Mouse (Mus musculus): ENCODE data around the gene Nt5dc2. TPM values are rescaled to one million over a fixed set of nuclear protein-coding genes. Genes with fewer than 3 reads are reported as not detected.

The Nt5dc2 gene
- polyA plus RNA-seq, 1 experiment from 2014 or later, result 167 TPM

DNA sequence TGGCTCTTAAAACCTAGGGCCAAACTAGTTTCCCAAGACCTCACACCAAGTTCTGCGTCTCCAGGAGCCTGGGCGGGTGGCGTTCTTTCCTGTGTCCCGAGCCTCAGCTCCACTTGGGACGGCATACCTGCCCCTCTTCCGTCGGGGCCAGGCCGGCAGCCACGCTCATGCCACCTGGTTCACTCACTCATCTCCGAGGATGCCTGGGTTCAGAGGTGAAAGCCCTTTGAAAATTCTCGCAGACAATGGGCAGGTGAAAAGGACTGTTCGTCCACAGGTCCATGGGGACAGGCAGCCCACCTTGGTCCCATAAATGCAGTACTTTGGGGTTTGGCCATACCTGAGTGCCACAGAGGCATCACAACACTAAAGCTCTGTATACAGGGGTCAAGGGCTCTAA lies 53.3 kb downstream of the Nt5dc2 start:
- no peak overlapping the region for H3K4me3 ChIP-seq (replicated peaks)
- H3K4me1 ChIP-seq (replicated peaks), result peaks cover 44% of the 10 kb centered on the region
- 84% methylated on average over 12 of the region's 12 CpGs for WGBS (ENCODE audit: insufficient replicate concordance)
- peak overlapping the region; percentile 80 for H3K27ac ChIP-seq (replicated peaks)
- H3K27me3 ChIP-seq, result no peaks in the 10 kb centered on the region
- no peak overlapping the region for H3K9ac ChIP-seq
- no peak for ATAC-seq (ENCODE audit: insufficient read depth)
- no peaks in the 10 kb centered on the region for H3K9me3 ChIP-seq (replicated peaks)
- no peak overlapping the region for H3K4me2 ChIP-seq
- H3K36me3 ChIP-seq (replicated peaks), result peaks cover 93% of the 10 kb centered on the region

DNA sequence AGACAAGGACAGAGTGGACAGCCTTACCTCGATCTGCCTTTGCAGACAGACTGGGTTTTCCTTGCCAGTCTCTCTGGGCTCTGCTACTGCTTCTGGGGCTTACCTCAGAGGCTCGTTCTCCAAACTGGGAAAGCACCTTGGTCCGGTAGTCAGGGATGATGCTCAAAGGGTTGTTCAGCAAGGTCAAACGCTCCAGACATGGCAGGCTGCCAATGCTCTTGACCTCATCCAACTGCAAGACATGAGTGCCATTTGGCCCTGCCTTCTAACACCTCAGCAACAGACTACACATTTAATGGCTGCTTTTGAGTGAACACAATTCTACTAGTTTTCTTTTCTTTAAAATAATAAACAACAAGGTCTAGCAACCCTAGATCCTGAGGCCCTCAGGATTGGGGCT lies 55.8 kb downstream of the Nt5dc2 start:
- no peak overlapping the region for H3K27ac ChIP-seq (replicated peaks)
- H3K27me3 ChIP-seq, result no peaks in the 10 kb centered on the region
- ATAC-seq (ENCODE audit: insufficient read depth), result no peak
- H3K36me3 ChIP-seq (replicated peaks), result peaks cover 96% of the 10 kb centered on the region
- no peaks in the 10 kb centered on the region for H3K9me3 ChIP-seq (replicated peaks)
- H3K4me3 ChIP-seq (replicated peaks), result no peak overlapping the region
- 75% methylated on average over 4 of the region's 4 CpGs for WGBS (ENCODE audit: insufficient replicate concordance)
- H3K4me2 ChIP-seq, result no peak overlapping the region
- H3K9ac ChIP-seq, result no peak overlapping the region
- peaks cover 49% of the 10 kb centered on the region for H3K4me1 ChIP-seq (replicated peaks)

Other genes with a start within 250 kb of the Nt5dc2 start
- gene Itih4, start 244.6 kb upstream of the Nt5dc2 start, polyA plus RNA-seq (2015; fragmentation: Nextera tagmentation; extraction: Ambion mirVana), result 205 and 267 TPM in 2 replicates
- gene Itih3, start 207.3 kb upstream of the Nt5dc2 start, polyA plus RNA-seq (2015; fragmentation: Nextera tagmentation; extraction: Ambion mirVana), result 434 and 589 TPM in 2 replicates
- 53.8 and 71.1 TPM in 2 replicates for gene Itih1, start 187.8 kb upstream of the Nt5dc2 start, polyA plus RNA-seq (2015; fragmentation: Nextera tagmentation; extraction: Ambion mirVana)
- 3.5 and 4.1 TPM in 2 replicates for gene Nek4, start 179.7 kb upstream of the Nt5dc2 start, polyA plus RNA-seq (2015; fragmentation: Nextera tagmentation; extraction: Ambion mirVana)
- gene Glt8d1, start 129.7 kb upstream of the Nt5dc2 start, polyA plus RNA-seq (2015; fragmentation: Nextera tagmentation; extraction: Ambion mirVana), result 15.1 and 17.1 TPM in 2 replicates
- 230 and 264 TPM in 2 replicates for gene Spcs1, start 129.4 kb upstream of the Nt5dc2 start, polyA plus RNA-seq (2015; fragmentation: Nextera tagmentation; extraction: Ambion mirVana)
- gene Pbrm1, start 111.9 kb upstream of the Nt5dc2 start, polyA plus RNA-seq (2015; fragmentation: Nextera tagmentation; extraction: Ambion mirVana), result 53.3 and 55.6 TPM in 2 replicates
- 63.6 and 63.9 TPM in 2 replicates for gene Gnl3, start 111.9 kb upstream of the Nt5dc2 start, polyA plus RNA-seq (2015; fragmentation: Nextera tagmentation; extraction: Ambion mirVana)
- gene Smim4, start 2.1 kb upstream of the Nt5dc2 start, polyA plus RNA-seq (2015; fragmentation: Nextera tagmentation; extraction: Ambion mirVana), result 49.9 and 60.7 TPM in 2 replicates
- 22.0 and 27.4 TPM in 2 replicates for gene Stab1, start 37.6 kb downstream of the Nt5dc2 start, polyA plus RNA-seq (2015; fragmentation: Nextera tagmentation; extraction: Ambion mirVana)
- 66.4 and 66.7 TPM in 2 replicates for gene Tnnc1, start 77.3 kb downstream of the Nt5dc2 start, polyA plus RNA-seq (2015; fragmentation: Nextera tagmentation; extraction: Ambion mirVana)
- 92.3 and 115 TPM in 2 replicates for gene Nisch, start 85.9 kb downstream of the Nt5dc2 start, polyA plus RNA-seq (2015; fragmentation: Nextera tagmentation; extraction: Ambion mirVana)
- gene Sema3g, start 86.8 kb downstream of the Nt5dc2 start, polyA plus RNA-seq (2015; fragmentation: Nextera tagmentation; extraction: Ambion mirVana), result 0.03 and 0.08 TPM in 2 replicates
- gene Phf7, start 120.3 kb downstream of the Nt5dc2 start, polyA plus RNA-seq (2015; fragmentation: Nextera tagmentation; extraction: Ambion mirVana), result 5.6 and 6.3 TPM in 2 replicates
- gene Bap1, start 120.4 kb downstream of the Nt5dc2 start, polyA plus RNA-seq (2015; fragmentation: Nextera tagmentation; extraction: Ambion mirVana), result 35.8 and 37.6 TPM in 2 replicates
- 0.09 and 0.14 TPM in 2 replicates for gene Dnah1, start 192.8 kb downstream of the Nt5dc2 start, polyA plus RNA-seq (2015; fragmentation: Nextera tagmentation; extraction: Ambion mirVana)
- gene Capn7, start 205.6 kb downstream of the Nt5dc2 start, polyA plus RNA-seq (2015; fragmentation: Nextera tagmentation; extraction: Ambion mirVana), result 16.4 and 16.8 TPM in 2 replicates